Mouse (Mus musculus) heart, adult 9 months (tissue): ENCODE measurements at regions not wholly inside any gene's neighbourhood (a gene's known extent, or its start where the extent isn't known, plus 50 kb on each side); places are given as distances from the start of the nearest gene placed in this dataset.
A peak's percentile ranks its signal among the peaks of the same experiment; 100 is the strongest.
"Not testable (repeated sequence)": the region's sequence is repeated elsewhere in the genome, so short reads cannot be mapped to it uniquely, and the experiment has no call there.

Experiments
- DNase-seq, 2 experiments: peaks; one replicate each; pipeline ENCODE4 v3.0.0; 2022; ENCODE audit warnings: low spot score in 2 of 2

- DNase-seq, result peak; percentile 36 to 53
Observed at GRCm38 (mm10) chr7:64032921-64033354, 94.2 kb upstream of the Klf13 start.

GRCm38 (mm10) chr7:64030650-64031049, 91.9 kb upstream of the Klf13 start:
- DNase-seq, result no peak

GRCm38 (mm10) chr7:64027100-64027499, 88.4 kb upstream of the Klf13 start:
- DNase-seq, result no peak

- DNase-seq, result no peak
Observed at GRCm38 (mm10) chr7:64025155-64025554, 86.4 kb upstream of the Klf13 start.

GRCm38 (mm10) chr7:64024253-64024652, 85.5 kb upstream of the Klf13 start:
- peak in 1 of 2 experiments; percentile 6 for DNase-seq

- DNase-seq, result no peak
Observed at GRCm38 (mm10) chr7:64022711-64023468, 84.2 kb upstream of the Klf13 start.

- DNase-seq, result no peak
Observed at GRCm38 (mm10) chr7:64021241-64022108, 82.8 kb upstream of the Klf13 start.

- DNase-seq, result no peak
Observed at GRCm38 (mm10) chr7:64018107-64018506, 79.4 kb upstream of the Klf13 start.

- DNase-seq, result no peak
Observed at GRCm38 (mm10) chr7:64016874-64017273, 78.2 kb upstream of the Klf13 start.

- DNase-seq, result not testable (repeated sequence)
Observed at GRCm38 (mm10) chr7:64015136-64015535, 76.4 kb upstream of the Klf13 start.

GRCm38 (mm10) chr7:64014227-64014626, 75.5 kb upstream of the Klf13 start:
- no peak for DNase-seq

GRCm38 (mm10) chr7:64013023-64013547, 74.4 kb upstream of the Klf13 start:
- DNase-seq, result no peak

GRCm38 (mm10) chr7:64012268-64012601, 73.5 kb upstream of the Klf13 start:
- DNase-seq, result no peak

GRCm38 (mm10) chr7:64011563-64012267, 73.0 kb upstream of the Klf13 start:
- DNase-seq, result no peak

GRCm38 (mm10) chr7:64010640-64011039, 71.9 kb upstream of the Klf13 start:
- no peak for DNase-seq

GRCm38 (mm10) chr7:64007766-64008165, 69.1 kb upstream of the Klf13 start:
- DNase-seq, result no peak

GRCm38 (mm10) chr7:64006935-64007334, 68.2 kb upstream of the Klf13 start:
- no peak for DNase-seq

- DNase-seq, result no peak
Observed at GRCm38 (mm10) chr7:64005765-64006164, 67.0 kb upstream of the Klf13 start.

- no peak for DNase-seq
Observed at GRCm38 (mm10) chr7:64003904-64004303, 65.2 kb upstream of the Klf13 start.

- peak; percentile 25 to 57 for DNase-seq
Observed at GRCm38 (mm10) chr7:64001611-64002111, 62.9 kb upstream of the Klf13 start.

GRCm38 (mm10) chr7:63998995-63999960, 60.6 kb upstream of the Klf13 start:
- peak; percentile 45 to 47 for DNase-seq
